Mouse (Mus musculus) intestine, embryonic 14.5 days (tissue): Measurements from ENCODE around the gene Ahsg. TPM values are rescaled to one million over a fixed set of nuclear protein-coding genes. Genes with fewer than 3 reads are reported as not detected.

Experiments used
- ATAC-seq: fragments of 200-750 bp; cut with Nextera tagmentation; replicated peaks from 2 replicates; pipeline ENCODE4 v1.8.0; 2017; ENCODE audit warnings: low read depth, moderate number of reproducible peaks, moderate TSS enrichment, moderate library complexity; ENCODE audit not compliant: low FRiP score, low TSS enrichment
- DNase-seq: peaks from one replicate; pipeline ENCODE4 v3.0.0-alpha.2; 2018; ENCODE audit warnings: low spot score
- H3K27ac ChIP-seq: fragments of 300-500 bp; sonication (generic); 2 replicates; pipeline ENCODE4 v1.5.1; 2014; ENCODE audit warnings: low read depth, mild to moderate bottlenecking, control low read depth
- H3K27me3 ChIP-seq: fragments of 300-500 bp; sonication (generic); replicated peaks from 2 replicates; pipeline ENCODE4 v1.6.1; 2014; ENCODE audit warnings: low read length, control low read depth; ENCODE audit not compliant: control insufficient read depth, insufficient read depth
- H3K36me3 ChIP-seq: fragments of 300-500 bp; sonication (generic); 2 replicates; pipeline ENCODE4 v1.6.1; 2014; ENCODE audit warnings: low read length, control low read depth; ENCODE audit not compliant: control insufficient read depth, insufficient read depth
- H3K4me1 ChIP-seq: fragments of 300-500 bp; sonication (generic); replicated peaks from 2 replicates; pipeline ENCODE4 v1.6.1; 2014; ENCODE audit warnings: low read length, control low read depth, mixed read lengths; ENCODE audit not compliant: control insufficient read depth, insufficient read depth
- H3K4me2 ChIP-seq: fragments of 300-500 bp; sonication (generic); 2 replicates; pipeline ENCODE4 v1.6.1; 2014; ENCODE audit warnings: low read length
- H3K4me3 ChIP-seq: fragments of 300-500 bp; sonication (generic); 2 replicates; pipeline ENCODE4 v1.5.1; 2014; ENCODE audit warnings: low read depth, low read length, control low read depth, mixed read lengths
- H3K9ac ChIP-seq: fragments of 300-500 bp; sonication (generic); 2 replicates; pipeline ENCODE4 v1.6.1; 2014; ENCODE audit warnings: mild to moderate bottlenecking, low read length
- H3K9me3 ChIP-seq: fragments of 300-500 bp; sonication (generic); 2 replicates; pipeline ENCODE4 v1.6.1; 2016; ENCODE audit warnings: low read length, control low read depth; ENCODE audit not compliant: control insufficient read depth
- WGBS: fragments of 180-500 bp; shearing (Covaris S2); extraction: QIAGEN DNeasy Blood & Tissue Kit; methylation state at CpG from one replicate; pipeline ENCODE4 v1.1.7; 2014; 5-methylcytosine and 5-hydroxymethylcytosine counted together
- polyA plus RNA-seq: library from polyadenylated mRNA; unstranded; fragments of >200 nt; fragmentation: Nextera tagmentation; extraction: Ambion mirVana; gene quantifications from 2 replicates; pipeline ENCODE4 v1.2.1, GENCODE M21; 2014

The Ahsg gene
- polyA plus RNA-seq, 1 experiment from 2014 or later, result 0.43 TPM

GRCm38 (mm10) chr16:22896618-22897017 lies 5.5 kb downstream of the Ahsg start:
- H3K36me3 ChIP-seq, result no peaks in the 10 kb centered on the region
- no peaks in the 10 kb centered on the region for H3K9me3 ChIP-seq
- H3K4me3 ChIP-seq, result no peak overlapping the region
- 75% methylated on average over 2 of the region's 2 CpGs for WGBS
- no peak overlapping the region for H3K27ac ChIP-seq
- no peaks in the 10 kb centered on the region for H3K27me3 ChIP-seq
- DNase-seq, result no peak
- no peak overlapping the region for H3K9ac ChIP-seq
- no peaks in the 10 kb centered on the region for H3K4me1 ChIP-seq
- no peak overlapping the region for H3K4me2 ChIP-seq
- ATAC-seq, result no peak

GRCm38 (mm10) chr16:22899346-22899745 lies 8.3 kb downstream of the Ahsg start:
- WGBS, result 56% methylated on average over 5 of the region's 5 CpGs
- Histone ChIP-seq H3K9me3 (no peaks in the 10 kb centered on the region), H3K27me3 (no peaks in the 10 kb centered on the region), H3K27ac (no peak overlapping the region), H3K4me1 (no peaks in the 10 kb centered on the region), H3K4me2 (no peak overlapping the region), H3K36me3 (no peaks in the 10 kb centered on the region), H3K4me3 (no peak overlapping the region), H3K9ac (no peak overlapping the region)
- DNase-seq, result no peak
- ATAC-seq, result no peak

GRCm38 (mm10) chr16:22899866-22900570 lies 8.9 kb downstream of the Ahsg start:
- no peak for ATAC-seq
- 72% methylated on average over 10 of the region's 10 CpGs for WGBS

GRCm38 (mm10) chr16:22901326-22901725 lies 10.2 kb downstream of the Ahsg start:
- Histone ChIP-seq H3K9me3 (no peaks in the 10 kb centered on the region), H3K4me3 (no peak overlapping the region), H3K27me3 (no peaks in the 10 kb centered on the region), H3K4me2 (no peak overlapping the region), H3K9ac (no peak overlapping the region), H3K27ac (no peak overlapping the region), H3K36me3 (no peaks in the 10 kb centered on the region), H3K4me1 (no peaks in the 10 kb centered on the region)
- DNase-seq, result no peak
- WGBS, result 58% methylated on average over 3 of the region's 3 CpGs
- ATAC-seq, result no peak

More at GRCm38 (mm10) chr16:22899866-22900570, 8.9 kb downstream of the Ahsg start:
- no peaks in the 10 kb centered on the region for H3K9me3 ChIP-seq
- H3K4me1 ChIP-seq, result no peaks in the 10 kb centered on the region
- no peak overlapping the region for H3K9ac ChIP-seq
- no peak overlapping the region for H3K27ac ChIP-seq
- no peaks in the 10 kb centered on the region for H3K27me3 ChIP-seq
- H3K4me2 ChIP-seq, result no peak overlapping the region
- H3K36me3 ChIP-seq, result no peaks in the 10 kb centered on the region
- no peak for DNase-seq
- H3K4me3 ChIP-seq, result no peak overlapping the region

GRCm38 (mm10) chr16:22909290-22909689 lies 18.2 kb downstream of the Ahsg start:
- ATAC-seq, result no peak
- no peak overlapping the region for H3K4me2 ChIP-seq
- no peak overlapping the region for H3K4me3 ChIP-seq
- no peak overlapping the region for H3K27ac ChIP-seq
- H3K27me3 ChIP-seq, result no peaks in the 10 kb centered on the region
- 82% methylated on average over 6 of the region's 6 CpGs for WGBS
- DNase-seq, result no peak
- no peak overlapping the region for H3K9ac ChIP-seq
- H3K36me3 ChIP-seq, result no peaks in the 10 kb centered on the region
- H3K4me1 ChIP-seq, result no peaks in the 10 kb centered on the region
- no peaks in the 10 kb centered on the region for H3K9me3 ChIP-seq

- Histone ChIP-seq H3K27ac (no peak overlapping the region), H3K9ac (no peak overlapping the region), H3K4me1 (no peaks in the 10 kb centered on the region), H3K36me3 (no peaks in the 10 kb centered on the region), H3K27me3 (no peaks in the 10 kb centered on the region), H3K4me3 (no peak overlapping the region), H3K9me3 (no peaks in the 10 kb centered on the region), H3K4me2 (no peak overlapping the region)
- DNase-seq, result no peak
- ATAC-seq, result no peak
- 79% methylated on average over 3 of the region's 3 CpGs for WGBS
Measured at GRCm38 (mm10) chr16:22911986-22912385, 20.9 kb downstream of the Ahsg start.

GRCm38 (mm10) chr16:22912886-22913285 lies 21.8 kb downstream of the Ahsg start:
- WGBS, result 74% methylated on average over 6 of the region's 6 CpGs
- H3K36me3 ChIP-seq, result no peaks in the 10 kb centered on the region
- no peak overlapping the region for H3K4me3 ChIP-seq
- H3K4me2 ChIP-seq, result no peak overlapping the region
- ATAC-seq (no peak), DNase-seq (no peak)
- H3K9ac ChIP-seq, result no peak overlapping the region
- no peaks in the 10 kb centered on the region for H3K27me3 ChIP-seq
- no peak overlapping the region for H3K27ac ChIP-seq
- no peaks in the 10 kb centered on the region for H3K9me3 ChIP-seq
- H3K4me1 ChIP-seq, result no peaks in the 10 kb centered on the region

- Histone ChIP-seq H3K9ac (no peak overlapping the region), H3K9me3 (no peaks in the 10 kb centered on the region), H3K4me1 (no peaks in the 10 kb centered on the region), H3K4me2 (no peak overlapping the region), H3K4me3 (no peak overlapping the region), H3K27ac (no peak overlapping the region), H3K27me3 (no peaks in the 10 kb centered on the region), H3K36me3 (no peaks in the 10 kb centered on the region)
- DNase-seq (no peak), ATAC-seq (no peak)
Measured at GRCm38 (mm10) chr16:22914276-22914675, 23.2 kb downstream of the Ahsg start.

- Histone ChIP-seq H3K27me3 (no peaks in the 10 kb centered on the region), H3K9me3 (no peaks in the 10 kb centered on the region), H3K4me2 (no peak within 1 kb of the TSS), H3K9ac (no peak within 1 kb of the TSS), H3K36me3 (no peaks in the 10 kb centered on the region), H3K4me1 (no peaks in the 10 kb centered on the region), H3K4me3 (no peak within 1 kb of the TSS), H3K27ac (no peak within 1 kb of the TSS)
- DNase-seq (no peak), ATAC-seq (no peak)
- 86% methylated on average over 5 of the region's 5 CpGs for WGBS
Measured at GRCm38 (mm10) chr16:22918034-22918433, 27.0 kb downstream of the Ahsg start, which contains the start of gene Fetub. TSS of gene Fetub (plus strand) at chr16:22918334.
